Mouse (Mus musculus) limb, embryonic 10.5 days (tissue): ENCODE measurements around the gene Rpf2. TPM values are rescaled to one million over a fixed set of nuclear protein-coding genes. Genes with fewer than 3 reads are reported as not detected.

Source experiments
- DNase-seq: peaks from one replicate; pipeline ENCODE4 v3.0.0-alpha.2; 2017; ENCODE audit warnings: low spot score
- H3K27ac ChIP-seq: fragments of 300-500 bp; sonication (generic); 2 replicates; pipeline ENCODE4 v1.5.1; 2016; ENCODE audit warnings: mild to moderate bottlenecking
- H3K27me3 ChIP-seq: fragments of 300-500 bp; sonication (generic); 2 replicates; pipeline ENCODE4 v1.6.1; 2016; ENCODE audit warnings: low read depth, mild to moderate bottlenecking; ENCODE audit not compliant: poor library complexity, severe bottlenecking
- H3K36me3 ChIP-seq: fragments of 300-500 bp; sonication (generic); 2 replicates; pipeline ENCODE4 v1.6.1; 2016; ENCODE audit warnings: mild to moderate bottlenecking, moderate library complexity
- H3K4me1 ChIP-seq: fragments of 300-500 bp; sonication (generic); 2 replicates; pipeline ENCODE4 v1.6.1; 2016
- H3K4me3 ChIP-seq: fragments of 300-500 bp; sonication (generic); 2 replicates; pipeline ENCODE4 v1.5.1; 2016; ENCODE audit warnings: mild to moderate bottlenecking, moderate library complexity
- H3K9me3 ChIP-seq: fragments of 300-500 bp; sonication (generic); replicated peaks from 2 replicates; pipeline ENCODE4 v1.6.1; 2016; ENCODE audit warnings: mild to moderate bottlenecking
- WGBS: fragments of 180-500 bp; shearing (Covaris S2); methylation state at CpG from one replicate; pipeline ENCODE4 v1.1.7; 2016; 5-methylcytosine and 5-hydroxymethylcytosine counted together
- polyA plus RNA-seq: library from polyadenylated mRNA; unstranded; fragments of >200 nt; fragmentation: Nextera tagmentation; extraction: Ambion mirVana; gene quantifications from 2 replicates; pipeline ENCODE4 v1.2.1, GENCODE M21; 2016

The Rpf2 gene
- polyA plus RNA-seq = 85.2 and 106 TPM in 2 replicates

DNA sequence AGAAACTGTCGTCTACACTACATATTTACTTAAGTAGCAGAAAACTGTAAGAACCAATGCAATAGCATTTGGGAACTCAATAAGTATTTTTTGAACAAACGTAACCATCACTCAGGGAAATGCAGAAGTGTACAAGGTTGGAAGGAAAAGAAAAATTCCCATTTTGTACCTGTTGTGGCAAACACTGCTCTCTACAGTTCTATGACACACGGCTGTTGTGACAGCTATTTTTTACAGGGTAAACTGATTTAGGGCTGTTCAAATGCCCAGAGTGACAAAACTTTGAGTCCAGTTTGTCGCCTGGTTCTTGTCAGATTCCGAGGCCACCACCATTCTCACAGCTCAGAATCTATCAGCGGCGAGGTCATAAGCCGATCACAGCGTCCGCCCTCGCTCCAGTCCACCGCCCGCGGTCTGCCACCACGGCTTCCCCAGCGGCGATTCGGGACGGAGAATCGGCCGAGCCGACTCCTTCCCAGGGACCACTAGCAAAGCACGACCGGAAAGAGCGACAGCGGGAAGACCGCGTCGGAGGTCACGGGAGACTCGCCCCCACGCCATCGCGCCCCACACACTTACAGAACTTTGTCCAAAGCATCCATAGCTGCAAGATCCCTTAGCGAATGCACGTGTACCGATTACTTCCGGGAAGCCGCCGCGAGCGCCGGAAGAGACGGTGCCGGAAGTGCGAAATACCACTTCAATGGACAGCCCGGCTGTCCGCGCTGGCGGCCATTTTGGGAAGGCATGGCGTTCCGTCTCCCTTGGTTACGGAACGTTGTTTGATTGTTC, at the start of gene Rpf2:
Gene Rpf2, minus strand, starts transcription at position 663 of the 792 bp plus-strand sequence.
- peak within 1 kb of the TSS; percentile 89 for H3K27ac ChIP-seq
- peak; percentile 91 for DNase-seq
- peak within 1 kb of the TSS; percentile 79 for H3K4me3 ChIP-seq
- under 1% methylated on average over 54 of the region's 54 CpGs for WGBS
- no peaks in the 10 kb centered on the region for H3K9me3 ChIP-seq
- peaks cover 10% of the 10 kb centered on the region for H3K4me1 ChIP-seq
- H3K36me3 ChIP-seq = peaks cover 73% of the 10 kb centered on the region
- no peaks in the 10 kb centered on the region for H3K27me3 ChIP-seq

DNA sequence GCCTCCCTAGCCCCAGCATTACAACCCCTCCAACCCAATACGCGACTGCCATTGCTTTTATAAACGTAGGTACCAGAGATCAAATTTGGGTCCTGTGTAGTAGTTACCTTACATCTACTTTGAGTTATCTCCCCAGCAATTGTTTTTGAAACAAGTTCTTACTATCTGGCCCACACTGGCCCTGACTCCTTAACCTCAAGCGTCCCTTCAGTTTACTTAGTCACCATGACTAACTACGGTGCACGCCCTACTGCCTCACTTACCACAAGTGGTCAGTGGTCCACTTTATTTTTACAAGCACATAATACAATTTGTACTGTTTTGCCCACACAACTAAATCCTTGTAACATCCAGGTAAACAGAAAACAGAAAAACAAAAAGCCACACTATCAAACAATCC, 45.8 kb upstream of the Rpf2 start:
- H3K27ac ChIP-seq = no peak overlapping the region
- no peaks in the 10 kb centered on the region for H3K9me3 ChIP-seq
- no peaks in the 10 kb centered on the region for H3K4me1 ChIP-seq
- 95% methylated on average over 6 of the region's 6 CpGs for WGBS
- no peak for DNase-seq
- H3K36me3 ChIP-seq = peaks cover 85% of the 10 kb centered on the region
- no peak overlapping the region for H3K4me3 ChIP-seq
- H3K27me3 ChIP-seq = no peaks in the 10 kb centered on the region

DNA sequence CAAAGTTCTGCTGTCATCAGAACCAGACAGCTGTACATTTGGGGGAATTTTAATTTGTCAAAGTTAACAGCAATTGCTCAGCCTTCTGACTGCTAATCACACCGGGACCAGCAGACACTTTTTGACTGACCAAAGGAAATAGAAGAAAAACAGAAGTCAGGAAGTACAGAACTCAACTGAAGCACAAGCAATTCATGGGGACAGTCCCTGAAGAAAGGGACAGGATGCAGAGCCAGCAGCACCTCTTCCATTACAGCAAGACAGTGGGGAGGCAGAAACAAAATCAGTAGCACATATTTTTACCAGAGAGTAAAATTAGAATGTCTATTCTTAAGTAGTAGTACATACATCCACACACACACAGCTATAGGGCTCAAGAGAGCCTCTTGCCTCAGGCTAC, 39.9 kb upstream of the Rpf2 start:
- H3K4me3 ChIP-seq = no peak overlapping the region
- no peaks in the 10 kb centered on the region for H3K27me3 ChIP-seq
- 81% methylated on average over 1 of the region's 1 CpGs for WGBS
- no peak for DNase-seq
- H3K4me1 ChIP-seq = no peaks in the 10 kb centered on the region
- no peak overlapping the region for H3K27ac ChIP-seq
- no peaks in the 10 kb centered on the region for H3K9me3 ChIP-seq
- H3K36me3 ChIP-seq = peaks cover 63% of the 10 kb centered on the region

DNA sequence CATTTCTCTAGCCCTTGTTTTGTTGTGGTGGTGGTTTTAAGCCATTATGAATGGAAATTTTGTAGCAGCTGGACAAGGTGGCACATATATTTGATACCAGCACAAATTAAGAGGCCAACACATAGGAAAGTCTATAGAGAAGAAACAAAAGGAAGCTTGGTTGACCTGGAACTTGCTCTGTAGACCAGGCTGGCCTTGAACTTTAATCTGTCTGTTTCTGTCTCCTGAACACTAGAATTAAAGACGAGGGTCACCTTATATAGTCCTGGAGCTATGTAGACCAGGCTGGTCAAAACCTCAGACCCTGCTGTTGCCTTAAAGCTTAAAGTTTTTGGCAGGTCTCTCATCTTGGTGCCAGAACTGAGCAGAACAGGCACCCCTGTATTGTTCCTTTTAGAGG, 38.7 kb upstream of the Rpf2 start:
- Histone ChIP-seq H3K9me3 (no peaks in the 10 kb centered on the region), H3K27ac (no peak overlapping the region), H3K36me3 (peaks cover 51% of the 10 kb centered on the region), H3K4me1 (no peaks in the 10 kb centered on the region), H3K27me3 (no peaks in the 10 kb centered on the region), H3K4me3 (no peak overlapping the region)
- DNase-seq = no peak
- WGBS = 97% methylated on average over 1 of the region's 1 CpGs

DNA sequence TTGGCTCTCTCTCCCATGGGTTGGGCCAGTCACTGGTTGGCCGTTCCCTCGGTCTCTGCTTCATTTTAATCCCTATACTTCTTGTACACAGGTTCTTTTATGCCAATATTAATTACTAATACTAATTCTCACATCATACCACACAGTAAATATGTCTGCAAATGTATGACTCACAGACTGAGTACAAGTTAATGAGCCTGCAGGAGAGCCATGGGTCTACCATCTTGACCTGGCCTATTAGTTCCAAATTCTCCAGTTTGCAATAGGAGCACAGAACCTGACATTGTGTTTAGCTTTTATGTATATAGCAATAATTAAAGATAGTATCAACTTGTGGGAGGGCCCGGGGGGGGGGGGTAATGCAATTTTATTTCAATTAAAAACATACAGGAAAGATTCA, 38.2 kb upstream of the Rpf2 start:
- Histone ChIP-seq H3K36me3 (peaks cover 47% of the 10 kb centered on the region), H3K9me3 (no peaks in the 10 kb centered on the region), H3K4me1 (no peaks in the 10 kb centered on the region), H3K4me3 (no peak overlapping the region), H3K27ac (no peak overlapping the region), H3K27me3 (no peaks in the 10 kb centered on the region)
- no peak for DNase-seq
- 89% methylated on average over 3 of the region's 3 CpGs for WGBS

DNA sequence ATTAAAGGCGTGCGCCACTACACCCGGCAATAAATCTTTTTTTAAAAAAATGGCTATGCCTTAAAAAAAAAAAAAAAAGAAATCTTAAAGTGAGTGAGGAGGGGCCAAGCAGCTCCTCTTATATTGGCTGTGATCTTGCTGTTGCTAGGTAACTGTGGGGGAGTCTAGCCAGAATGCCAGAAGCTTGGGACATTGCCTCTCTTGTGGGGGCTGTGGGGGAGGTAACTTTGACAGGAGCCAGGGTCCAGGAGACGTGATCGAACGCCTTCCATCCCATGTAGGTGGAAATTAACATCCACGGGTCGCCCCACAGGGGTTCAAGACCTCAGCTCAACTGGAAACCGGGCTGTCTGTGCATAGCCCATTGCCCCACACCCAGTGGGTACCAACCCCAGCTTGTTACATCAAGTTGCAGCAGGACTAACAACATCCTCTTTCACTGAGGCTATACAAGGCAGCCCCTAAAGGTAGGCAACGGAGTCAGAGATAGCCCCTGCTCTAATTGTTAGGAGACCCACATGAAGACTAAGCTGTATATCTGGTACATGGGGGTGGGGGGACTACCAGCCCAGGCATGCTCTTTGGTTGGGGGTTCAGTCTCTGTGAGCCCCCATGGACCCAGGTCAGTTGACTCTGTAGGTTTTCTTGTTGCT, 37.5 kb upstream of the Rpf2 start:
- no peaks in the 10 kb centered on the region for H3K4me1 ChIP-seq

DNA sequence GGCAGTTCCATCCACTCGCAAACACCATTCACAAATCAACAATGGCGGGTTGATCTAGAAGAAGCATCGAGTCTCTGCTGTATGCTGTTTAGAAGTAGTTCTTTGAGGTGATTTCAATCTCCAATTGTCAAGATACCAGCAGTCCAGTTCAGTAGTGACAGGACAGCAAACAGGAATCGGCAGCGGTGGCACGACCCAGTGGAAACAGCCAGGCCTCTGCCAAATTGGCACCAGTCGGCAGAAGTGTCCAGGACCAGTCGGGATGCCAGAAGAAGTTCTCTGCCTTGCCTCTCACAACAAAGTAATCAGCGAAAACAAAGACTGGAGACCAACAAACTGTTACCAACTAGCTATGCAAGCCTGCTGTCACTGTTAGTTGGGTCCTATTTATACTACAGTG, 36.8 kb upstream of the Rpf2 start:
- no peaks in the 10 kb centered on the region for H3K9me3 ChIP-seq
- H3K27ac ChIP-seq = no peak overlapping the region
- no peak overlapping the region for H3K4me3 ChIP-seq
- no peaks in the 10 kb centered on the region for H3K4me1 ChIP-seq
- H3K27me3 ChIP-seq = no peaks in the 10 kb centered on the region
- 93% methylated on average over 9 of the region's 9 CpGs for WGBS
- DNase-seq = no peak
- peaks cover 39% of the 10 kb centered on the region for H3K36me3 ChIP-seq

More for the DNA sequence above, 37.5 kb upstream of the Rpf2 start:
- Histone ChIP-seq H3K27ac (no peak overlapping the region), H3K9me3 (no peaks in the 10 kb centered on the region), H3K36me3 (peaks cover 40% of the 10 kb centered on the region), H3K27me3 (no peaks in the 10 kb centered on the region), H3K4me3 (no peak overlapping the region)
- DNase-seq = no peak
- 87% methylated on average over 10 of the region's 10 CpGs for WGBS

DNA sequence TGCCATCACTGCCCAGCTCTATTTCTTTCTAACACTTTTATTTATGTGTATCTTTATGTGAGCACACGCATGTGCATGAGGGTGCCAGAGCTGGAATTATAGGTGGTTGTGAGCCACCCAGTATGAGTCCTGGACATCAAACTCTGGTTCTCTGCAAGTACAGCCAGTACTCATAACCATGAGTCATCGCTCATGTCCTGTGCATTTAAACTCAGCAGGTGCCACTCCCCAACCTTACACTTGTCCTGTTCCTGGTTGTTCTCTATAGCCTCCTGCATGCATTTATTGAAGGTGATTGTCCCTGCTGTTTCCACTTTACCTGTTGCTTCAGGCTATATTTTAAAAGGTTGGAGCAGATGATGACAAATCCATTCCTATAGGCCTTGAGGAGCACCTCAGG, 34.7 kb upstream of the Rpf2 start:
- H3K4me3 ChIP-seq = no peak overlapping the region
- 97% methylated on average over 2 of the region's 2 CpGs for WGBS
- H3K27ac ChIP-seq = no peak overlapping the region
- H3K4me1 ChIP-seq = no peaks in the 10 kb centered on the region
- no peaks in the 10 kb centered on the region for H3K27me3 ChIP-seq
- H3K9me3 ChIP-seq = no peaks in the 10 kb centered on the region
- DNase-seq = no peak
- H3K36me3 ChIP-seq = peaks cover 29% of the 10 kb centered on the region

DNA sequence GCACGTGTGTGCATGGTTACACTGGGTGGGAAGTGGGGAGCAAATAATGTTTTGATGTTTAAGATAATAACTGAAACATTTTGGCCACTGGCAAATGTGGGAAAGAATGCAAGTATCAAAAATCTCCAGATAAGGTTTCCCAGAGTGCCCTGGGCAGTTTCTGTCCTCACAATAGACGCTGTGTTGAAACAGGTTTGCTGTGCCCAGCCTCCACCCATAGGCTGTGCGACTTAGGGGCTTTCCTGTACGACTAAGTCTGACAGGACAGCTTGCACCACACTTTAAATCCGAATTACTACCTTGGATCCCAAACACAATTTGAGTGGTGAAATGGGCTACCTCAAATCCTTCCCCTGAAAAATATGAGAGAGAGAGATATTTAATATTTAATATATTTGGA, 31.5 kb upstream of the Rpf2 start:
- no peak for DNase-seq
- Histone ChIP-seq H3K27me3 (no peaks in the 10 kb centered on the region), H3K27ac (no peak overlapping the region), H3K36me3 (no peaks in the 10 kb centered on the region), H3K4me3 (no peak overlapping the region), H3K4me1 (no peaks in the 10 kb centered on the region), H3K9me3 (no peaks in the 10 kb centered on the region)
- 80% methylated on average over 5 of the region's 5 CpGs for WGBS

DNA sequence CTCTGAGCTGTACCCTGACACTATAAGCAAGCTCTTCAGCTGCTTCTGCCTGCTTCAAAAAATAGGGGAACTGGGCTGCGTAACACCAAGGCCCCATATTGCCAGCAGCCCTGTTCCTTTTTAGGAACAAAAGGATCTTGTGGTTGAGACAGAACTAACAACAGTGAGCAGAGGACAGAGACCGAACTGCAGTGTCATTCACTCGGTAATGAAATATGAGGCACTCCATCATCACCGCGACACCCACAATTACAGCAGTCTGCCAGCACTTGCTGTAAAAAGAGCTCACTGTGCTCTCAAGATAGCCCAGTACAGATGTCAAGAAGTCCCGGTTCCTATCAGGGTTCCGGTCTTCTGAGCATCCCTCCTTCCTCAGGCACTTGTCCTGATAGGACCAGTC, 29.2 kb upstream of the Rpf2 start:
- H3K36me3 ChIP-seq = no peaks in the 10 kb centered on the region
- 68% methylated on average over 7 of the region's 7 CpGs for WGBS
- H3K9me3 ChIP-seq = no peaks in the 10 kb centered on the region
- DNase-seq = no peak
- H3K27ac ChIP-seq = no peak overlapping the region
- H3K4me3 ChIP-seq = no peak overlapping the region
- no peaks in the 10 kb centered on the region for H3K27me3 ChIP-seq
- H3K4me1 ChIP-seq = no peaks in the 10 kb centered on the region

DNA sequence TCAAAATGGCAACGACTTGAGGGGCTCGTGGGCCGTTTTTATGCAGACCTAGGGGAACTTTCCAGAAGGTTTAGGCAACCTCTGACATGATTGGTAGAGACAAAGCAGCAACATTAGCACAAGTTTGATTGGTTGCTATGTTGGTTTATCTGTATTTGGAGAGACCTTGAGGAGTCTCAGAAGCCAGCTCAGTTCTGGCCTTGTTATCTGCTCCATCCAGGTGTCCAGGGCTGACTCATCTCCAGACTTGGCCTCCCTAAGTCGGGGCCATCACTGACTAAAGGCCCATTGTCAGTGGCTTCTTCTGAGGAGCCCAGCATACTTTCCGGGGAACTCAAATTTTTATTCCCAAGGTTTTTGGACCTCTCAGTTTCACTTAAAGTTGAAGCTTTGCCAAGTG, 27.1 kb upstream of the Rpf2 start:
- Histone ChIP-seq H3K27ac (no peak overlapping the region), H3K4me1 (no peaks in the 10 kb centered on the region), H3K27me3 (no peaks in the 10 kb centered on the region), H3K9me3 (no peaks in the 10 kb centered on the region), H3K36me3 (no peaks in the 10 kb centered on the region), H3K4me3 (no peak overlapping the region)
- no peak for DNase-seq
- WGBS = 82% methylated on average over 5 of the region's 5 CpGs

DNA sequence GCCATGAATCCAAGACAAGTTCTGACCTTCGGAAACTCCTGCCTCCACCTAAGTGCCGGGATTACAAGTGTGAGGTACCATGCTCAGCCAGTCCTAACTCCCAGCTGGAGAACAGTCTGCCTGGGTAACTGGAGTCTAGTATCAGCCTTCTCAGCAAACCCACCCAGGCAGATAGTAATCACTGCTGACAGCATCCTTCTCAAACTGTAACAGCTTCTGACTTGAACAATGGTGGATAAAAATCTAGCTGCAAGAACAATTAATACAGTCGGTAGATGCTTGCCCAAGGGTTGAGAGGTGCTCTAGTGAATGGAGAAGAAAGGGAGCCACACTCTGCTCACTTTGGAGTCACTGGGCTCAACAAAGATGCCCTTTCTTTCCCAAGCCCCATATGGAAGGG, 24.4 kb upstream of the Rpf2 start:
- WGBS = 93% methylated on average over 3 of the region's 3 CpGs
- H3K27me3 ChIP-seq = no peaks in the 10 kb centered on the region
- no peak for DNase-seq
- H3K4me1 ChIP-seq = no peaks in the 10 kb centered on the region
- no peak overlapping the region for H3K4me3 ChIP-seq
- H3K36me3 ChIP-seq = no peaks in the 10 kb centered on the region
- H3K9me3 ChIP-seq = no peaks in the 10 kb centered on the region
- no peak overlapping the region for H3K27ac ChIP-seq

DNA sequence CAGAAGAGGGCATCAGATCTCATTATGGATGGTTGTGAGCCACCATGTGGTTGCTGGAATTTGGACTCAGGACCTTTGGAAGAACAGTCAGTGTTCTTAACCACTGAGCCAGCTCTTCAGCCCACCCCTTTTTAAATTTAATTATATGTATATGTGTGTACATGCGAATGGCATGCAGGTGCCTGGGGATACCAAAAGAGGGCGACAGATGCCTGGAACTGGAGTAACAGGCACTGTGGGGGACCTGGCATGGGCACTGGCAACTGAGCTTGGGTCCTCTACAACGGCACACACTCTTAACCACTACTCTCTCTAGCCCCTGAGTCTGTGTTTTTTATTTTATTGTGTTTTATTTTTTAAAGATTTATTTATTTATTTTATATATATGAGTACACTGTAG, 18.1 kb upstream of the Rpf2 start:
- H3K27ac ChIP-seq = no peak overlapping the region
- no peaks in the 10 kb centered on the region for H3K36me3 ChIP-seq
- H3K4me1 ChIP-seq = peaks cover 5% of the 10 kb centered on the region
- 87% methylated on average over 3 of the region's 3 CpGs for WGBS
- no peak overlapping the region for H3K4me3 ChIP-seq
- no peaks in the 10 kb centered on the region for H3K9me3 ChIP-seq
- no peaks in the 10 kb centered on the region for H3K27me3 ChIP-seq
- no peak for DNase-seq
